Mouse (Mus musculus): ENCODE results near the gene Lyrm9.

DNA sequence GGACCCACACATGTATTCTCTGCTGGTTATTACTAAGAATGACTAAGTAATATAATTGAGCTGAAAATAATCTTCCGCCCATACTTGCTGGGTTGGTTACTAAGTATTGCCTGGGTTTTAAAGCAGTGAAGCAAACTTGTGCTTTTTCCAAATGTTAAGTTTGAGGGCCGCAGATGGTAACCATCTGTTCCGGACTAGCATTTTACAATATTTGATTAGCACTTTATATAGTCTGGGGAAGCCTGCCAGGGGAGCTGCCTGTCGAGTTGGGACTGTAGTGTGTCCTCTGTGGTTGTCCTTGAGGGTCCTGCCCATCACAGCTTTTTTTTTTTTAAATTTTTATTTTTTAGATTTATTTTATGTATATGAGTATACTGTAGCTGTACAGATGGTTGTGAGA is 5.3 kb downstream of the Lyrm9 start:
- TF ChIP-seq CTCF (IDR thresholded peaks at IDR 0.05; ENCODE audit: low read depth) (no peak), EP300 (IDR thresholded peaks at IDR 0.05; ENCODE audit: low read depth) (no peak)
